Mouse (Mus musculus): Measurements from ENCODE around the gene 2410137M14Rik.

GRCm38 (mm10) chr17:36942391-36942790 lies 38.6 kb downstream of the 2410137M14Rik start:
- TF ChIP-seq CTCF (IDR thresholded peaks at IDR 0.05) (no peak), EP300 (IDR thresholded peaks at IDR 0.05) (peak; percentile 59; the same call in 1 of the 2 replicates)
